Mouse (Mus musculus): ENCODE measurements around the gene Prkce. TPM values are rescaled to one million over a fixed set of nuclear protein-coding genes. Genes with fewer than 3 reads are reported as not detected.

The Prkce gene
- total and polyA plus RNA-seq, 3 experiments = 6.1 to 27.3 (median 26.0) TPM

GRCm38 (mm10) chr17:86560499-86560898 lies 392.9 kb downstream of the Prkce start:
- WGBS = 78% methylated on average over 3 of the region's 3 CpGs
- Histone ChIP-seq H3K4me1 (ENCODE audit: control insufficient read depth, insufficient read depth, low read length) (peaks cover 4% of the 10 kb centered on the region; the same call in 1 of the 2 replicates), H3K79me2 (replicated peaks; ENCODE audit: control insufficient read depth, insufficient read depth, low read length) (no peaks in the 10 kb centered on the region), H3K36me3 (ENCODE audit: control insufficient read depth, insufficient read depth, low read length) (no peaks in the 10 kb centered on the region), H3K9ac (ENCODE audit: low read depth, low read length) (no peak overlapping the region), H3K27me3 (ENCODE audit: control insufficient read depth, insufficient read depth, low read length) (no peaks in the 10 kb centered on the region), H3K4me3 (no peak overlapping the region), H3K27ac (no peak overlapping the region)
- intact Hi-C loops (cut with DNase I) = no loop called here
- TF ChIP-seq EP300 (IDR thresholded peaks at IDR 0.05; ENCODE audit: insufficient read depth, low read depth, low read length) (no peak), CTCF (IDR thresholded peaks at IDR 0.05) (no peak), POLR2A (IDR thresholded peaks at IDR 0.05; ENCODE audit: insufficient read depth, low read depth, low read length) (no peak)
- DNase-seq = no peak

- Histone ChIP-seq H3K79me2 (replicated peaks; ENCODE audit: control insufficient read depth, insufficient read depth, low read length) (no peaks in the 10 kb centered on the region), H3K4me3 (no peak overlapping the region), H3K27me3 (ENCODE audit: control insufficient read depth, insufficient read depth, low read length) (no peaks in the 10 kb centered on the region), H3K27ac (no peak overlapping the region), H3K36me3 (ENCODE audit: control insufficient read depth, insufficient read depth, low read length) (no peaks in the 10 kb centered on the region), H3K9ac (ENCODE audit: low read depth, low read length) (no peak overlapping the region), H3K4me1 (ENCODE audit: control insufficient read depth, insufficient read depth, low read length) (no peaks in the 10 kb centered on the region)
- DNase-seq = no peak
- WGBS = 80% methylated on average over 5 of the region's 5 CpGs
- intact Hi-C loops (cut with DNase I) = no loop called here
- TF ChIP-seq EP300 (IDR thresholded peaks at IDR 0.05; ENCODE audit: insufficient read depth, low read depth, low read length) (no peak), POLR2A (IDR thresholded peaks at IDR 0.05; ENCODE audit: insufficient read depth, low read depth, low read length) (no peak), CTCF (IDR thresholded peaks at IDR 0.05) (no peak)
Measured at GRCm38 (mm10) chr17:86570491-86570890, 402.9 kb downstream of the Prkce start.

GRCm38 (mm10) chr17:86571266-86571665 lies 403.7 kb downstream of the Prkce start:
- no peaks in the 10 kb centered on the region for H3K27me3 ChIP-seq (ENCODE audit: control insufficient read depth, insufficient read depth, low read length)
- TF ChIP-seq POLR2A (IDR thresholded peaks at IDR 0.05; ENCODE audit: insufficient read depth, low read depth, low read length) = no peak
- TF ChIP-seq EP300 (IDR thresholded peaks at IDR 0.05; ENCODE audit: insufficient read depth, low read depth, low read length) = no peak
- TF ChIP-seq CTCF (IDR thresholded peaks at IDR 0.05) = no peak
- no peak overlapping the region for H3K27ac ChIP-seq
- H3K36me3 ChIP-seq (ENCODE audit: control insufficient read depth, insufficient read depth, low read length) = no peaks in the 10 kb centered on the region
- 96% methylated on average over 3 of the region's 3 CpGs for WGBS
- no peak overlapping the region for H3K9ac ChIP-seq (ENCODE audit: low read depth, low read length)
- DNase-seq = no peak
- H3K4me3 ChIP-seq = no peak overlapping the region
- intact Hi-C loops (cut with DNase I) = no loop called here
- H3K79me2 ChIP-seq (replicated peaks; ENCODE audit: control insufficient read depth, insufficient read depth, low read length) = no peaks in the 10 kb centered on the region
- no peaks in the 10 kb centered on the region for H3K4me1 ChIP-seq (ENCODE audit: control insufficient read depth, insufficient read depth, low read length)

- 85% methylated on average over 6 of the region's 6 CpGs for WGBS
- no peaks in the 10 kb centered on the region for H3K4me1 ChIP-seq (ENCODE audit: control insufficient read depth, insufficient read depth, low read length)
- H3K9ac ChIP-seq (ENCODE audit: low read depth, low read length) = no peak overlapping the region
- H3K79me2 ChIP-seq (replicated peaks; ENCODE audit: control insufficient read depth, insufficient read depth, low read length) = no peaks in the 10 kb centered on the region
- DNase-seq = no peak
- TF ChIP-seq EP300 (IDR thresholded peaks at IDR 0.05; ENCODE audit: insufficient read depth, low read depth, low read length) = no peak
- TF ChIP-seq CTCF (IDR thresholded peaks at IDR 0.05) = no peak
- no peak for TF ChIP-seq POLR2A (IDR thresholded peaks at IDR 0.05; ENCODE audit: insufficient read depth, low read depth, low read length)
- H3K4me3 ChIP-seq = no peak overlapping the region
- intact Hi-C loops (cut with DNase I) = no loop called here
- H3K36me3 ChIP-seq (ENCODE audit: control insufficient read depth, insufficient read depth, low read length) = no peaks in the 10 kb centered on the region
- no peak overlapping the region for H3K27ac ChIP-seq
- H3K27me3 ChIP-seq (ENCODE audit: control insufficient read depth, insufficient read depth, low read length) = no peaks in the 10 kb centered on the region
Measured at GRCm38 (mm10) chr17:86572136-86572535, 404.6 kb downstream of the Prkce start.

GRCm38 (mm10) chr17:86572576-86572975 lies 405.0 kb downstream of the Prkce start:
- H3K9ac ChIP-seq (ENCODE audit: low read depth, low read length) = no peak overlapping the region
- no peaks in the 10 kb centered on the region for H3K27me3 ChIP-seq (ENCODE audit: control insufficient read depth, insufficient read depth, low read length)
- no peak overlapping the region for H3K4me3 ChIP-seq
- H3K4me1 ChIP-seq (ENCODE audit: control insufficient read depth, insufficient read depth, low read length) = no peaks in the 10 kb centered on the region
- intact Hi-C loops (cut with DNase I) = no loop called here
- H3K79me2 ChIP-seq (replicated peaks; ENCODE audit: control insufficient read depth, insufficient read depth, low read length) = no peaks in the 10 kb centered on the region
- WGBS = 71% methylated on average over 8 of the region's 8 CpGs
- TF ChIP-seq POLR2A (IDR thresholded peaks at IDR 0.05; ENCODE audit: insufficient read depth, low read depth, low read length) (no peak), CTCF (IDR thresholded peaks at IDR 0.05) (no peak), EP300 (IDR thresholded peaks at IDR 0.05; ENCODE audit: insufficient read depth, low read depth, low read length) (no peak)
- no peaks in the 10 kb centered on the region for H3K36me3 ChIP-seq (ENCODE audit: control insufficient read depth, insufficient read depth, low read length)
- no peak overlapping the region for H3K27ac ChIP-seq
- DNase-seq = no peak

- intact Hi-C loops (cut with DNase I) = no loop called here
- H3K4me3 ChIP-seq = no peak overlapping the region
- no peaks in the 10 kb centered on the region for H3K36me3 ChIP-seq (ENCODE audit: control insufficient read depth, insufficient read depth, low read length)
- no peak overlapping the region for H3K9ac ChIP-seq (ENCODE audit: low read depth, low read length)
- TF ChIP-seq EP300 (IDR thresholded peaks at IDR 0.05; ENCODE audit: insufficient read depth, low read depth, low read length) (no peak), CTCF (IDR thresholded peaks at IDR 0.05) (no peak), POLR2A (IDR thresholded peaks at IDR 0.05; ENCODE audit: insufficient read depth, low read depth, low read length) (no peak)
- 85% methylated on average over 16 of the region's 16 CpGs for WGBS
- H3K4me1 ChIP-seq (ENCODE audit: control insufficient read depth, insufficient read depth, low read length) = no peaks in the 10 kb centered on the region
- H3K27ac ChIP-seq = no peak overlapping the region
- no peak for DNase-seq
- no peaks in the 10 kb centered on the region for H3K79me2 ChIP-seq (replicated peaks; ENCODE audit: control insufficient read depth, insufficient read depth, low read length)
- H3K27me3 ChIP-seq (ENCODE audit: control insufficient read depth, insufficient read depth, low read length) = no peaks in the 10 kb centered on the region
Measured at GRCm38 (mm10) chr17:86573596-86574248, 406.1 kb downstream of the Prkce start.
